ENCODE assay signal across 9 mouse cellular contexts in the genomic region with DNA sequence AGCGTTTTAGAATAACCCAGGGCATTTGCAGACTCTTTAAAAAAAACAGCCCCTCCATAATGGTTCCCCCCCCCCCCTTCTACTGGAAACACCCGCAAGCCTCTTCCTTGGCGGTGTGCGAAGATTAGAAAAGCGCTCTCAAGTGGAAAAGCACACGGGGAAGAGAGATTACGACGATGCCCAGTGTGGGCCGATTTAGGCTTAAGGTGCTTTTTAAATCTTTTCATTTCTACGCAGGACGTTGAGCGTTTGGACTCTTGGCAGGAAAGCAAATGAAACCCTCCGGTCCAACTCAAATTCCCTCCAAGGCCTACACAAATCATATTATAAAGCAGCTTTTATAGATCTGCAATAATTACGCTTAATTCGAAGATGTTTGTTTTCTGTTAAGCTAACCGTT. TPM values are rescaled to one million over a fixed set of nuclear protein-coding genes. Genes with fewer than 3 reads are reported as not detected.
A peak's percentile ranks its signal among the peaks of the same experiment; 100 is the strongest.
DNase-seq lines count a peak whose midpoint lies in the region; ATAC-seq and TF ChIP-seq lines count a peak whose summit lies in the region.
"Had no signal": no experiment of that assay in that cellular context is flagged by ENCODE, and none has a peak within 500 bp of the region (broad histone marks: within the 10 kb centered on the region; RNA-seq: fewer than 3 reads in every experiment).

No protein-coding gene starts in this region.

- H3K4me2 ChIP-seq in kidney, embryonic 15.5 days: peak overlapping the region; percentile 64
- peak overlapping the region; percentile 62 for H3K4me2 ChIP-seq in embryonic facial prominence, embryonic 15.5 days (replicated peaks)
- peak overlapping the region; percentile 53 for H3K4me2 ChIP-seq in intestine, embryonic 16.5 days (ENCODE audit: low read depth, low read length)
- H3K4me2 ChIP-seq in midbrain, postnatal 0 days (ENCODE audit: low read depth, low read length, poor library complexity, severe bottlenecking): peak overlapping the region; percentile 50

- H3K27me3 ChIP-seq in kidney, embryonic 15.5 days: peaks cover 5% of the 10 kb centered on the region; the same call in 1 of the 2 replicates
- H3K27me3 ChIP-seq in embryonic facial prominence, embryonic 15.5 days: no peaks in the 10 kb centered on the region
- H3K27me3 ChIP-seq in intestine, embryonic 16.5 days (replicated peaks; ENCODE audit: control insufficient read depth, insufficient read depth, low read length): no peaks in the 10 kb centered on the region
- no peaks in the 10 kb centered on the region for H3K27me3 ChIP-seq in midbrain, postnatal 0 days (ENCODE audit: insufficient read depth, low read length)

- no peak overlapping the region for H3K9ac ChIP-seq in kidney, embryonic 15.5 days
- H3K9ac ChIP-seq in embryonic facial prominence, embryonic 15.5 days: no peak overlapping the region
- no peak overlapping the region for H3K9ac ChIP-seq in intestine, embryonic 16.5 days (ENCODE audit: low read depth, low read length)
- no peak overlapping the region; the same call in 1 of the 2 replicates for H3K9ac ChIP-seq in midbrain, postnatal 0 days (replicated peaks; ENCODE audit: low read length, poor library complexity, severe bottlenecking)

- H3K27ac ChIP-seq in kidney, embryonic 15.5 days: peak overlapping the region; percentile 41; the same call in 1 of the 2 replicates
- H3K27ac ChIP-seq in embryonic facial prominence, embryonic 15.5 days (replicated peaks): peak overlapping the region; percentile 90
- H3K27ac ChIP-seq in intestine, embryonic 16.5 days (ENCODE audit: low read length): no peak overlapping the region
- H3K27ac ChIP-seq in midbrain, postnatal 0 days (ENCODE audit: low read depth, low read length): no peak overlapping the region; the same call in 1 of the 2 replicates

- ATAC-seq in kidney, embryonic 15.5 days (replicated peaks; ENCODE audit: low FRiP score): no peak
- no peak for ATAC-seq in embryonic facial prominence, embryonic 15.5 days (ENCODE audit: insufficient number of reproducible peaks, low FRiP score, low TSS enrichment, low read depth)
- ATAC-seq in intestine, embryonic 16.5 days: no peak
- ATAC-seq in midbrain, postnatal 0 days (ENCODE audit: low FRiP score): no peak

- H3K4me1 ChIP-seq in kidney, embryonic 15.5 days: peaks cover 49% of the 10 kb centered on the region
- peaks cover 53% of the 10 kb centered on the region for H3K4me1 ChIP-seq in embryonic facial prominence, embryonic 15.5 days
- H3K4me1 ChIP-seq in intestine, embryonic 16.5 days (ENCODE audit: control insufficient read depth, insufficient read depth, low read length): peaks cover 7% of the 10 kb centered on the region; the same call in 1 of the 2 replicates
- H3K4me1 ChIP-seq in midbrain, postnatal 0 days (ENCODE audit: insufficient read depth, low read length): peaks cover 10% of the 10 kb centered on the region

- no peaks in the 10 kb centered on the region for H3K36me3 ChIP-seq in kidney, embryonic 15.5 days
- no peaks in the 10 kb centered on the region for H3K36me3 ChIP-seq in embryonic facial prominence, embryonic 15.5 days
- no peaks in the 10 kb centered on the region for H3K36me3 ChIP-seq in intestine, embryonic 16.5 days (ENCODE audit: control insufficient read depth, insufficient read depth, low read length)
- H3K36me3 ChIP-seq in midbrain, postnatal 0 days (ENCODE audit: insufficient read depth, low read length): no peaks in the 10 kb centered on the region

- WGBS in kidney, embryonic 15.5 days: 25% methylated on average over 16 of the region's 16 CpGs
- 7% methylated on average over 16 of the region's 16 CpGs for WGBS in embryonic facial prominence, embryonic 15.5 days
- 33% methylated on average over 16 of the region's 16 CpGs for WGBS in intestine, embryonic 16.5 days
- WGBS in midbrain, postnatal 0 days: 11% methylated on average over 16 of the region's 16 CpGs

- peak overlapping the region; percentile 35 for H3K4me3 ChIP-seq in kidney, embryonic 15.5 days (replicated peaks)
- H3K4me3 ChIP-seq in embryonic facial prominence, embryonic 15.5 days (replicated peaks): peak overlapping the region; percentile 36
- peak overlapping the region; percentile 7; the same call in 1 of the 2 replicates for H3K4me3 ChIP-seq in intestine, embryonic 16.5 days (ENCODE audit: low read length)
- peak overlapping the region; percentile 19; the same call in 1 of the 2 replicates for H3K4me3 ChIP-seq in midbrain, postnatal 0 days (ENCODE audit: low read depth, low read length)

- H3K9me3 ChIP-seq in kidney, embryonic 15.5 days (replicated peaks): no peaks in the 10 kb centered on the region
- H3K9me3 ChIP-seq in embryonic facial prominence, embryonic 15.5 days (replicated peaks): no peaks in the 10 kb centered on the region
- no peaks in the 10 kb centered on the region for H3K9me3 ChIP-seq in intestine, embryonic 16.5 days (ENCODE audit: control insufficient read depth, low read length)
- H3K9me3 ChIP-seq in midbrain, postnatal 0 days (ENCODE audit: low read length): no peaks in the 10 kb centered on the region

- TF ChIP-seq CTCF in midbrain, postnatal 0 days (IDR thresholded peaks at IDR 0.05): no peak

- intact Hi-C loops in left cerebral cortex, postnatal 4 days (cut with DNase I): no loop called here

- DNase-seq in kidney, postnatal 10 days: no peak
- no peak for DNase-seq in midbrain, postnatal 0 days (ENCODE audit: low spot score)
- no peak for DNase-seq in adrenal gland, postnatal 14 days
- no peak for DNase-seq in thymus, postnatal 25 days
- DNase-seq in left cerebral cortex, postnatal 4 days: no peak
- DNase-seq: kidney, adult 8-10 months had no signal

RNA-seq across cellular contexts. Expression of a gene that starts 29.6 kb away (rescaled TPM):
- 5.8 and 7.0 TPM in 2 replicates for polyA plus RNA-seq in kidney, embryonic 15.5 days (2015; fragmentation: Nextera tagmentation; extraction: Ambion mirVana)
- 12.5 and 14.5 TPM in 2 replicates for polyA plus RNA-seq in embryonic facial prominence, embryonic 15.5 days (2015; fragmentation: Nextera tagmentation; extraction: Ambion mirVana)
- 2.8 and 3.2 TPM in 2 replicates for polyA plus RNA-seq in intestine, embryonic 16.5 days (2015; fragmentation: Nextera tagmentation; extraction: Ambion mirVana)
- 38.0 and 55.2 TPM in 2 replicates for total RNA-seq in midbrain, postnatal 0 days (2014; rRNA removed)
- polyA plus RNA-seq in midbrain, postnatal 0 days (2015; fragmentation: Nextera tagmentation; extraction: Ambion mirVana): 7.5 and 9.7 TPM in 2 replicates
- total RNA-seq in adrenal gland, postnatal 14 days (2021): 31.7 and 43.0 TPM in 2 replicates
- total RNA-seq in left cerebral cortex, postnatal 4 days (2021): 10 to 100 TPM; 31.1 to 35.9 TPM

Comparison
In these comparisons a context has a peak if more than half of its experiments do, and no peak if none do; other contexts are left out.
1. H3K27ac ChIP-seq: peak in kidney, embryonic 15.5 days (single experiment) and embryonic facial prominence, embryonic 15.5 days (single experiment); none in intestine, embryonic 16.5 days (single experiment) and midbrain, postnatal 0 days (single experiment).
2. Peak in every context shown above with its lines, with median percentiles within 50 percentile points of each other: H3K4me2 ChIP-seq and H3K4me3 ChIP-seq.